Mouse (Mus musculus) frontal cortex, adult 2 months (tissue): ENCODE measurements around the gene Cep95. TPM values are rescaled to one million over a fixed set of nuclear protein-coding genes. Genes with fewer than 3 reads are reported as not detected.
A peak's percentile ranks its signal among the peaks of the same experiment; 100 is the strongest.
"Not testable (repeated sequence)": the region's sequence is repeated elsewhere in the genome, so short reads cannot be mapped to it uniquely, and the experiment has no call there.

Experiments
- DNase-seq, 2 experiments: peaks; one replicate each; pipeline ENCODE4 v3.0.0; 2022; ENCODE audit warnings: low spot score in 1 of 2; ENCODE audit errors: extremely low spot score in 1 of 2
- polyA plus RNA-seq: library from polyadenylated mRNA; depleted of rRNA; stranded (reverse); fragments of >200 nt; gene quantifications from 2 replicates; pipeline ENCODE4 v1.2.3, GENCODE M21; 2012; rRNA removed

Gene Cep95
- 22.3 and 23.1 TPM in 2 replicates for polyA plus RNA-seq

DNA sequence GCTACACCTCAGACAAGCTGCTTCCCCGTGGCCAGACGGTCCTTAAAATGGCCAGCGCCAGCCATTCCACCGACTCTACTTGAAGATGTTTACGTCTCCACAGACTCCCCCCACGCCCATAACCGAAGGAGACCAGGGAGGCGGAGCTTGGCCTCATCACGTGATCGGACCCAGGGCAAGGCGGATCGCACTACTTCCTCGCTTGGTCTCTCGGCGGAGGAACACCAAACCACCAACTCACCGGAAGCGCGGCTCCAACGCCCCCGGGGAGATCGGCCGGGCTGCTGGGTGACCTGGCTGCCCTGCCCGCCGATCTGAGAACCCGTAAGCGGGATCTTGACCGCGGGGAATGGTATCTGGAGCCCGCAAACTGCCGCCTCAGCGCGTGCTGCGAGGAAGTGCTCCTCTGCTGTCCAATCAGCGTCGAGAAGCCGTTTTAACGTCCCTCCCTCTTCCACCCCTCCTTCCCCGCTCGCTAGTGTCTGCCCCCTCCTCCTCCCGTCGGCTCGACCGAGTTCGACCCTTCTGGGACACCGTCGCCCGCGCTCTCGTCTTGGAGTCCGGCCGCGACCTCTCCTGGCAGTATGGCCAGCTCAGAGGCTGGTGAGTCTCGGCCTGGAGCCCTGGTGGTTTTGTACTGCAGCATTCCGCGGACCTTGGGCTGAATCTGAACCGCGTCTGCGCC is at the start of gene Cep95, which contains the start of gene Ddx5:
Gene Cep95 (plus strand): TSS at position 478 of the 685 bp plus-strand sequence.
Gene Ddx5 (minus strand): TSS at position 411 of the 685 bp plus-strand sequence.
- peak; percentile 95 to 97 for DNase-seq

DNA sequence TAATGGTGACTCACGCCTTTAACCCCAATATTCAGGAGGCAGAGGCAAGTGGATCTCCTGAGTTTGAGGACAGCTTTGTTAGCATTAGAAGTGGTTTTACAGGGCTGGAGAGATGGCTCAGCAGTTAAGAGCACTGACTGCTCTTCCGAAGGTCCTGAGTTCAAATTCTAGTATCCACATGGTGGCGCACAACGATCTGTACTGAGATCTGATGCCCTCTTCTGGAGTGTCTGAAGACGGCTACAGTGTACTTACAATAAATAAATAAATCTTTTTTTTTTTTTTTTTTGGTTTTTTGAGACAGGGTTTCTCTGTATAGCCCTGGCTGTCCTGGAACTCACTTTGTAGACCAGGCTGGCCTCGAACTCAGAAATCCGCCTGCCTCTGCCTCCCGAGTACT is 48.3 kb upstream of the Cep95 start:
- not testable (repeated sequence) for DNase-seq

DNA sequence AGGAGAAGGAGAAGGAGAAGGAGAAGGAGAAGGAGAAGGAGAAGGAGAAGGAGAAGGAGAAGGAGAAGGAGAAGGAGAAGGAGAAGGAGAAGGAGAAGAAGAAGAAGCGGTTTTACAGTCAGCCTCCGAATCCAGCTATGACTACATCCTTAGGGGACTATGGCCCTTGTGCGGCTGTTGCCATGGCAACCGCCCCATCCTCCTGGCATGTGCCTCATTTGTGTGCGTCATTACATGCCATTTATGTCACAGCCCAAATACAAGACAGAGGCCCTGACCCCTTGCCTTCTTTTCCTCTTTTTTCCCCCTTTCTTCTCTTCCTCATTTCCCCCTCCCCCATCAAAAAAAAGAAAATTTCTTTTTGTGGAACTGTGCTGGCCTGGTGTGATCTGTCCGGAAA is 47.8 kb upstream of the Cep95 start:
- DNase-seq = peak in 1 of 2 experiments; percentile 21

DNA sequence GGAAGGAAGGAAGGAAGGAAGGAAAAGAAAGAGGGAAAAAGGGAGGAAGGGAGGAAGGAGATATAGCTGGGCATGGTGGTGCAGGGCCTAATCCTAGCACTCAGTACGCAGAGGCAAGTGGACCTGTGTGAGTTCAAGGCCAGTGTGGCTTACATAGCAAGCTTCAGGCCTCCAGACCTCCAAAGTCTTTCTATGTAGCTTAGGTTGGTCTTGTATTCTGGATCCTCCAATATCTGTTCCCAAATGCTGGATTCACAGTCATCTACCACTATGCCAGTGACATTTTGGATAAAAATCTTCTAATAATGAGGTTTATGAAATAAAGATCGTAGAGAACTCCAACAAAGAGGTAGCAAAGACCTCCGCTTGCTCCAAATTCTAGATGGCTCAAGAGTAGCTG is 47.2 kb upstream of the Cep95 start:
- DNase-seq = no peak

DNA sequence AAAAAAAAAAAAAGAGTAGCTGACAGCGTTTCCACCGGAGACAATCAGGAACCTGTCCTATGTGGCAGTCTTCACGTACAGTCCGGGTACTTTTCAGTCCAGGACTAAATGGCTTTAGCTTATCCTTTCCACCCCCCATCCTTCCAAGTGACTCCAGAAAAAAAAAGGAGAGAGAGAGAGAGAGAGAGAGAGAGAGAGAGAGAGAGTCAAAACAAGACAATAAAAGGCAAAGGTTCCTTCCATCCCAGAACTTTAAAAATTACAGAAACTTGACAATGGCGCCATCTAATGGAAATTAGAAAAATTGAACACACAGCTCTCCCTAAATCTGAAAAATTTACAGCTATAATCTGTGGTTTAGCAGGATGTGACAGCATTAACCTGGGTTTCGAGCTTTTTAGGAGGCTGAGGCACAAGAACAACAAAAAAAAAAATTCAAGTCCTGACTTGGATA is 46.6 kb upstream of the Cep95 start:
- peak in 1 of 2 experiments; percentile 51 for DNase-seq

DNA sequence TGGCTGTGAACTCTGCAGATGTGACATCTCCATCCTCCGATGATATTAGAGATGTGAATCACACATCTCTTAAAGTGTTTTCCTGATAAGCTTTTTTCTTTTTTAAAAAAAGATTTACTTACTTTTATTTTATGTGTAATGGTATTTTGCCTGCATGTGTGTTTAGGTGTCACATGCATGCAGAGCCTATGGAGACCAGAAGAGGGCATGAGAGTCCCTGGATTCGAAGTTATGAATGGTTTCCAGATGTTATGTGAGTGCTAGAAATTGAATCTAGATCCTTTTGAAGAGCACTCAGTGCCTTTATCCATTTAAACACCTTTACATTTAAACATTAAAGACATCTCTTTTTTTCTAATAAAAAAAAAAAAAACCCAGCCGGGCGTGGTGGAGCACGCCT is 44.1 kb upstream of the Cep95 start:
- no peak for DNase-seq

DNA sequence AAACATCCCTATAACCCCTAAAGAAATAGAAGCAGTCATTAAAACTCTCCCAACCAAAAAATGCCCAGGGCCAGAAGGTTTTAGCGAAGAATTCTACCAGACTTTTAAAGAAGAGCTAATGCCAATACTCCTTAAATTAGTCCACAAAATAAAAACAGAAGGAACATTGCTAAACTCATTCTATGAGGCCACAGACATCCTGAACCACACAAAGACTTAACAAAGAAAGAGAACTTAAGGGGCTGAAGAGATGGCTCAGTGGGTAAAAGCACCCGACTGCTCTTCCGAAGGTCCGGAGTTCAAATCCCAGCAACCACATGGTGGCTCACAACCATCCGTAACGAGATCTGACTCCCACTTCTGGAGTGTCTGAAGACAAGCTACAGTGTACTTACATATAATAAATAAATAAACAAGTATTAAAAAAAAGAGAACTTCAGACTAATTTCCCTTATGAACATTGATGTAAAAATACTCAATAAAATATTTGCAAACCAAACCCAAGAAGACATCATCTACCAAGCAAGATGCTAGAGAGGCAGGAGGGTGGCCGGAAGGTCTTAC is 39.4 kb upstream of the Cep95 start:
- DNase-seq = not testable (repeated sequence)

DNA sequence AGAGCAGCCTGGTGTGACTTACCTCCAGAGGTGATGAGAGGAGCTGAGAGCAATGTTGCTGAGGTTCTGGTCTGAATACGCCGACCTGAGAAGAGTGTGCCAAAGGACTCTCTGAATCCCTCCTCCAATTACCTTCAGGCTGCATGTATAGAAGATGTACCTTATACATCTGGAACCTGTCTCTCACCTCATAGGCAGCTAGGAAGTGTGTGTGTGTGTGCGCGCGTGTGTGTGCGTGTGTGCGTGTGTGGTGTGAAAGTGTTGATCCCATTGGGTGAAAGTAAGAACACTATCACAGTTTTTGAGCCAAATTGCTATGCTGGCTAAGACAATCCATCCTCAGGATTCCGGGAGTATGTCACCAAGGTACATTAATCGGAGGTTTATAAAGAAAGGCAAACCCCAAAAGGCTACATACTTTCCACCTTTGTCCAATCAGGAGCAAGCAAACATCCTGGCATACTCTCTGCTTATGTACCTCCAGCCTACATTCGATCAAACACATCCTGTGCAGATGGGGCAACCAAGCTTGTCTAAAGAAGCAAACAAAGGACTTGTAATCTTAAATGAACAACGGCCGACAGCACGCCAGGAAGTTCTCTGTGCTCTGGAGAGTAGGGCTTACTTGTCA is 38.8 kb upstream of the Cep95 start, which contains the start of gene Pecam1:
Gene Pecam1 (minus strand): TSS at position 508 of the 631 bp plus-strand sequence.
- DNase-seq = no peak

DNA sequence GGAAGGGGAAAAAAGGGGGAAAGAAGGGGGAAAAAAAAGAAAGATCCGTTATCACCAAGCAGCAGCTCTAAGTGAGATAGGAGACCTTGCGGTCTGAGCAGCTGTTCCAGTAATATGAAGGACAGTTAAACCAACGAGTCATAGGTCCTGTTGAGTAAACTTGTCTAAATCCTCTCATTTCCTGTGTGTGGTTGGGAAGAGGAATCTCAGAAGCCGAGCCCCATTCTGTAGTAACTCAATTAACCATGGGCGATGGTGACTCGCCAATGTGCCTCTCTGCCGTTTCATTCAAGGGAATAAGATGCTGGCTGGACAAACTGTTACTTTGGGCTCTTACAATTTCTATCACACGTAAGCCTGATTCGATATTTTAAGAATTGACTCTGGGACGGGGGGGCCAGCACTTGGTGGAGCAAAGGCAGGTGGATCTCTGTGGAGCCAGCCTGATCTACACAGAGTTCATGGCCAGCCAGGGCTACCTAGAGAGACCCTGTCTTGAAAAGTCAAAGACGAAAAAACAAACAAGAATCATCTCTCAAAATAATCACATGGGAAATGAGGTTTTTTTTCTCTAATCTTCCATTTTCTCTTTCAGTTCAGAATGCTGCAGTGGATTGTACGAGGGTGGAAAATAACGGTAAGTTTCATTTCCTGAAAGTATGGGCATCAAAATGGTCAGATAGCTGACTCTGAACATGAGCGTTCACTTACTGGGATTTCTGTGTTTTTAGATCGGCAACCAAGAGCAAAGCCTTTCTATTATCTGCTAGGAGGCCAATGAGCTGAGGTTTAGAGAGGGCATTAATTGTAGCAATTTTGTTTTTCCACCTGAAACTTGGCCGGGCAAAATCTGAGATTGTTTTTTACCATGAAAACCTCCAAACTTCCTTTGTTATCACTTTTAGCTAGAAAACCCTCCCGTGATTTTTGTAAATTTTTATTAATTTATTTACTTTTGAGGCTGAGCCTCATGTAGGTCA is 37.7 kb upstream of the Cep95 start, which contains the start of gene Milr1:
Gene Milr1 (plus strand): TSS at position 188 of the 980 bp plus-strand sequence.
- no peak for DNase-seq

DNA sequence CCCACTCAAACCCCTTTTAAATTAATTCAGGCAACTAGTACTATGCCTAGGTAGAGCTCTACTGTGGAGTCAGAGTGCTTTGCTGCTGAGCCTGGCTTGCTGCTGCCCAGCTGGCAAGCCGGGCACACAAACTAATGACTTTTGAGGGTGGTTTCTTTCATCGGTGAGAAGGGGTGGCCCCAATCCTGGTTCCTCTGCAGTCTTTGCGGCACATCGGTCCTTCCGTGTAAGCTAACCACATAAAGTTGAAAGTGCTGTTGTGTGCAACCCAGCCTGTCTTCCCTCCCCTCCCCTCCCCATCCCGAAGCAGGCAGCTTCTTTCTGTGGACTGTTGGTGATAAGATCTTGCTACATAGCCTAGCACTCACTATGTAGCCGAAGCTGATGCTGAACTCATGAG is 36.9 kb upstream of the Cep95 start:
- DNase-seq = no peak

DNA sequence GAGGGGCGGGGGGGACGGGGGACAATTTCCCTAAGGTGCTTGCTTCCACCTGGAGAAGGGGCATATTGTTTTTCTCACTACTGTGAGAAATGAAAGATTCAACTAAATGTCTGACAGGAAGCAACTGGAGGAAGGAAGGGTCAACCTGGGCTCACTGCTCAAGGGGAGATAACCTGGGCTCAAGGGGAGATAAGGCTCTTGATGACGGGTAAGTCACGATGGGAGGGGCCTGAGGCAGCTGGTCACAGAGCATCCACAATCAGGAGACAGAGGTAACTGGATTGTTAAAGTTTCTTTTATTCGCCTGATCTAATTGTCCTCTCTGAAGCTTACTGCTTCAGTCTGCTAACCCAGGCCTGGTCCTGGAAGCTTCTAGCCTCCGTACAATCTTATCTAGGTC is 35.7 kb upstream of the Cep95 start:
- no peak for DNase-seq

DNA sequence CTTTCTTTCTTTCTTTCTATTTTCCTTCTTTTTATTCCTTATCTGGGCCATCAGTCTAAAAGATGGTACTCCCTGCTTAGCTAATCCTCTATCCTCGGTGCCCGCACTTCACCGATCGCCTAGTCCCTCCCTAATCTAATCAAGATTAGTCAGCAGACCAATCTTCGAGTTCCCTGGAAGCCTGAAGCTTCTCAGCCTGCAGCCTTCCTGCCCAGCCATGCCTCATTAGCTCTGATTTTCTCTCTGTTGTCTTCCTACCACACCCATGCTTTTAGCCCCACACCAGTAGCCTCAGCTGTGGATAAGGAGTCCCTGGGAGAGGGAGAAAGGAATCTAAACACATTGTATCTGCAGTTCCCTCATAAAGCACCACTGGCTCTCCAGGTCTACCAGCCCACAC is 33.5 kb upstream of the Cep95 start:
- no peak for DNase-seq

DNA sequence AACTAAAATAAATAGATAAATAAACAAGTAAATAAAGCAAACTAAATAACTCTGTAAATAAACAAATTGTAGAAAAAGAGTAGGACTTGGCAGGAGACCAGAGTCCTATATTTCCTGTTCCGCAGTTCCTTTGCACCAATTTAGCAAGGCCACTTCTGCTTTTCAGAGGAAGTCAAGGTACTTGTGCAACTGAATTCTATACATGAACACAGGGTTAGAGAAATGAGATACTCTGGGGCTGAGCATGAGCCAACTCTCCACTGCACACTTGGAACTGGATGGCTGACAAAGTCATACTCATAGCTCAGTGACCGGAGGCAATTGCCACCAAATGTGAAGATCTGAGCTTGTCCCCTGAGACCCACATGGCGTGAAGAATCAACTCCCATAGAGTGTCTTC is 30.0 kb upstream of the Cep95 start:
- no peak for DNase-seq

DNA sequence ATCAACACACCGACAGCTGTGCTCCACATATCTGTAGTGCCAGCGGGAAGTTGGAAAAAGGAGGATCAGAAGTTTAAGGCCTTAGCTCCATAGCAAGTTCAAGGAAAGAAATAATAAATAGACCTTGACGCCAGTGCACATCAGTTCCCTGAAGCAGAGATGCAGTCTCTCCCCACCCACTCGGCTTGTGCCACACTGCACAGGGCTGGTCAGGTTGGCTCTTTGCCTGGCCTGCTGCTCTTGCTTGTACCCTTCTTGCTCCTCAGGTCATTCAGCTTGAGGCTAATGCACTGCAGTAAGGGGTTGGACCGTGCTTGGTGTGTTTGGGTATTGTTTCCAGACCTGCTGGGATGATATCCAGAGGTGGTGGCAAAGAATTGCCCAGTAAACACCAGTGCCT is 28.5 kb upstream of the Cep95 start:
- DNase-seq = no peak

DNA sequence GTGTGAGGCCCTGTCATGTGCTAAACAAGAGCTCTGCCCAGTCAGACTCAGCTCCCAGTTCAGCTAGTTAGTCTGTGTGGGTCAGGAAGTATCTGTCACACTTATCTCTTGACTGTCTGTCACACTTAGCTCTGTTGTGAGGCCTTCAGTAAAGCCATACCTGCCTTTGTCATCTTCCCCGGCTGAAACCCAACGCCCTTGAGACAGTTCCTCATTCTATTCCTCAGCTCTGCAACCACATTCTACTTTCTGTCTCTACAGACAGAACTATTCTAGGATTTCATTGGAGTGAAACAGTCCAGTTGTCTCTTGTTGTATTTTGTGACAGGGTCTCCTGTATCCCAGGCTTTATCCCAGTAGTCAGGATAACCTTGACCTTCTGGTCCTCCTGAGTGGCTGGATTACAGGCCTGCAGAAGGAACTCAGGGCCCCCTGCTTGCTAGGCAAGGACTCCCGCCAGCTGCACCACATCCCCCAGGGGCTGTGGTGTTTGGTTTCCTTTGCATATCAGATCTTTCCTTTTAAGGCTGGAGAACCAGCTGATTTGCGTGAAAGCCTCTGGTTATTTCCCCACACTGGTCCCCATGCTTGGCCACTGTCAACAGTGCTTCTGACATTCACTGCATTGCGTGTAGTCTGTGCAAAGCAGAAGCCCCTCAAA is 26.8 kb upstream of the Cep95 start:
- DNase-seq = no peak

DNA sequence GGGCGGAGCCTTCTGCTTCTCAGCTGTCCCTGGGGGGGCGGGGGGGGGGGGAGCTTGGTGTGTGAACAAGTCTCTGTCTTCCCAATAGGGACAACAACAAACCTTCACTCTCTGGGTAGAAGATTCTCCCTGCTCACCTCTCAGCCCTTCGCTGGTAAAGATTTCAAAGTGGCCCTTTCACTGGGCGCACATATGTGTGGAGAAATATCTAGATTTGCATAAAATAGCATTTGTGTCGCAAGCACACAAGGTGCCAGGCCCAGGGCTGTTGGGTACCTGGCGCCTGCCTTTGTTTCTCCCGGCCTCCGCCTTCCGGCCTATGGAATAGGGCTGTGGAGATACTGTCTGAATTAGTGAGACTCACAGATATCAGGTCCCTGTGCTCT is 26.3 kb upstream of the Cep95 start:
- no peak for DNase-seq

DNA sequence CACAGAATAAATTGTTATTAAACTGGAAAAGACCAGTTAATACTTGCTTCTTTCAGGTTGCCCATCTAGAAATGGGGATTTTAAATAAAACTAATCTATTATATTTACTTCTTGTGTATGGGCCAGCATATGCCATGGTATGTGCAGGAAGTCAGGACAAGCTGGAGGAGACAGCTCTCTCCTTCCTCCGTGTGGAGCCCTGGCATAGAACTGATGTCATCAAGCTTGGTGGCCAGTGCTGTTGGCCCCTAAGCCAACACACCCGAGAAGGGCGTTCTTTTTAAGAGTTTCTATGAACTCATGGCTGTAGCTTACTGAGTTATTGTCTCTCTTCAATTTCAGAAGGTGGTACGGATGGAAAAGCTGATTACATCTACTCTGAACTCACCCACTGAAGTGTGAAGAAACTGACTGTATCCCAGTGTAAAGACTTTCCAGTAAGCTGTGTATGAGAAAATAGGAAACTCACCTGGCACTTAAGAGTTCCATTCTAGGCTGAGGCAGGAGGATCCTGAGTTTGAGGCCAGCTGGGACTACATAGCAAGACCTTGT is 22.4 kb upstream of the Cep95 start:
- no peak for DNase-seq

DNA sequence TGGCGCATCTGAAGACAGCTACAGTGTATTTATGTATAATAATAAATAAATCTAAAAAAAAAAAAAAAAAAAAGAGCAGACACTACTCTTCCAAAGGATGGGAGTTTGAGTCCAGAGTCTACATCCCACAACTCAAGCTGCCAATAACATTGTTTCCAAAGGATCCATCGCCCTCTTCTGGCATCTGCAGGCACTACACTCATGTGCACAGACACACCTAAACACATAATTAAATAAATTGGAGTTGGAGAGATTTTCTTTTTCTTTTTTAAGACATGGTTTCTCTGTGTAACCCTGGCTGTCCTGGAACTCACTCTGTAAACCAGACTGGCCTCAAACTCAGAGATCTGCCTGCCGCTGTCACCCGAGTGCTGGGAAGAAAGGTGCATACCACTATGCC is 21.5 kb upstream of the Cep95 start:
- DNase-seq = no peak

DNA sequence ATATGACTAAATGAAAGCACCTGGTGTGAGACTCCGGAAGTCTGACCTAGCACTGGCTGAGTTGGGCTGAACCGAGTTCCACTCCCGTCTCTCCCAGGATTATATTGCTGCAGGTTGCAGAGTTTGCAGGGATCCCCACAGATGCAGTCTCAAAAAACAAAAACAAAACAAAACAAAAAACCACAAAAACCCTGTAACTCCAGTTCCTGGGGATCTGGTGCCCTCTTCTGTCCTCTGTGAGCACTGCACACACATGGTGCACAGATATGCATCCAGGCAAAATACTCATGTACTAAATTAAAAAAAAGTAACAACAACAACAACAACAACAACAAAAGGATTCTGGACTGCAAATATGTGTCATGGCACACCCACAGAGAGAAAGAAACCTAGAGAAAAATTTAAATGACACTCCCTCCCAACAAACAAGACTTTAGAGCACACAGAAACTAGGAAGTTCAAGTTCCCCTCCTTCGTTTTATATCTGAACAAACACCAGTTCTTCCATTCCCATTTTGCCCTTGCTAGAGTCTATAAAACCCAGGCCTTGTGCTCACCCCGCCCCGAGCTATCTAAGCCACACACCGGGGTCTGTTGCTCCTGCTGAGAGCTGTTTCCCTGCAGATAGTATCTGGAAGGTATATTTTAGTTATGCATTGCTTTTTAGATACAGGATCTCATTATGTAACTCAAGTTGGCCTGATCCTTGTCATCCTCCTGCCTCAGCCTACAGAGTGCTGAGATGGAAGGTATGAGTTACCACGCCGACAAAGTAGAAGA is 18.7 kb upstream of the Cep95 start:
- no peak for DNase-seq
